Mouse (Mus musculus) ES-Bruce4 (cell line): Measurements from ENCODE around the gene Lrguk. TPM values are rescaled to one million over a fixed set of nuclear protein-coding genes. Genes with fewer than 3 reads are reported as not detected.

ENCODE experiments used
- H3K27ac ChIP-seq: 2 replicates; pipeline ENCODE4 v1.5.1; 2012; ENCODE audit warnings: low read length, inconsistent platforms; ENCODE audit not compliant: insufficient read depth
- H3K27me3 ChIP-seq: 2 replicates; pipeline ENCODE4 v1.6.1; 2012; ENCODE audit warnings: mild to moderate bottlenecking, low read length, inconsistent platforms; ENCODE audit not compliant: control insufficient read depth, poor library complexity, insufficient read depth, severe bottlenecking
- H3K36me3 ChIP-seq: 2 replicates; pipeline ENCODE4 v1.6.1; 2012; ENCODE audit warnings: inconsistent platforms, mild to moderate bottlenecking, low read length, moderate library complexity; ENCODE audit not compliant: control insufficient read depth, poor library complexity, insufficient read depth, severe bottlenecking
- H3K4me1 ChIP-seq: one replicate; pipeline ENCODE4 v1.8.1; 2011; ENCODE audit warnings: low read length; ENCODE audit not compliant: control insufficient read depth, insufficient read depth
- H3K4me3 ChIP-seq: 2 replicates; pipeline ENCODE4 v1.5.1; 2011; ENCODE audit warnings: low read depth, mild to moderate bottlenecking, low read length
- H3K9ac ChIP-seq: 2 replicates; pipeline ENCODE4 v1.6.1; 2012; ENCODE audit warnings: low read depth, mild to moderate bottlenecking, inconsistent platforms; ENCODE audit not compliant: poor library complexity, severe bottlenecking
- H3K9me3 ChIP-seq: replicated peaks from 2 replicates; pipeline ENCODE4 v1.6.1; 2012; ENCODE audit warnings: mild to moderate bottlenecking, low read length, inconsistent platforms; ENCODE audit not compliant: control insufficient read depth, poor library complexity, insufficient read depth, severe bottlenecking
- CTCF ChIP-seq: IDR thresholded peaks from one replicate; pipeline ENCODE4 v1.8.1; 2011; ENCODE audit warnings: low read depth, low read length
- EP300 ChIP-seq: IDR thresholded peaks from 2 replicates; pipeline ENCODE4 v1.6.1; 2011; ENCODE audit warnings: low read depth, low read length; ENCODE audit not compliant: insufficient read depth
- POLR2A ChIP-seq: IDR thresholded peaks from one replicate; pipeline ENCODE4 v1.8.1; 2011; ENCODE audit warnings: low read length; ENCODE audit not compliant: insufficient read depth
- polyA plus RNA-seq: library from polyadenylated mRNA; stranded (reverse); fragments of >200 nt; gene quantifications from 2 replicates; pipeline ENCODE4 v1.2.4, GENCODE M21; 2011; ENCODE audit warnings: low read depth; ENCODE audit not compliant: missing spikeins, insufficient read depth, insufficient read length

Gene Lrguk
- polyA plus RNA-seq, 1 experiment = 1.5 TPM

DNA sequence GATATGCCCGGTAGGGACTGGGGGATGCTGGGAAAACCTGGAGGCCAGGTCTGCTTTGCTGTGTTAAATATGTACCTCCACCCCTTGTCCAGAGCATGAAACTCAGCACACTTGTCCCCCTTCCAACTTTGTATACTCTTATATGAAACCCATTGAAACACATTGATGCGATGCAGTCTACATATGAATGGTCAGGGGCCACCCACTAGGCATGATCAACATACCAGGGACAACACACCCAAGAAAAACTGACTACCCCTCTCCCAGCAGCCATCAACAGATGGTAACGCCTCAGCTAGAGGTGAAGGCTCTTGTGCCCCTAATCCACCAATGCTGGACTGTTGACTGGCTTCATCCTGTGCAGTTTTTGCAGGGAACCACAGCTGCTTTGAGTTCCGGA is 150.7 kb downstream of the Lrguk start:
- TF ChIP-seq POLR2A = no peak
- TF ChIP-seq CTCF = no peak
- no peak for TF ChIP-seq EP300
- no peaks in the 10 kb centered on the region for H3K36me3 ChIP-seq
- H3K9me3 ChIP-seq = no peaks in the 10 kb centered on the region
- no peak overlapping the region for H3K9ac ChIP-seq
- H3K4me3 ChIP-seq = no peak overlapping the region
- H3K4me1 ChIP-seq = no peaks in the 10 kb centered on the region
- no peak overlapping the region for H3K27ac ChIP-seq
- no peaks in the 10 kb centered on the region; the same call in 1 of the 2 replicates for H3K27me3 ChIP-seq

DNA sequence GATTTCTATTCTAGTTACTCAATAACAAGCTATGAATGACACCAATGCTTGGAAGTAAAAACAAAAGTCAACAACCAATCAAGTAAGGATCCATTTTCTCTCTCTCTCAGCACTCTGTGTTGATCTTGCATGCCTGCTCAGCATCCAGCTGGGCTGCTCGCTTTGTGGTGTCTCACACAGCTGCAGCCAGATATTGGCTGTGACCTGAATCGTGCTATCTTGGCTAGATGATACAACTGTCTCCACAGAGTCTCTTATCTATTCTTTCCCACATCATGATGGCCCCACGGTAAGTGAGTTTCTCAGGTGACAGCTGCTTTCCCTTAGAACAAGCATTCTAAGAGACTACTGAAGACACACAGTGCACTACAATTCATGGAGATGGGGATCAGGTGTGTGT is 152.7 kb downstream of the Lrguk start:
- no peaks in the 10 kb centered on the region; the same call in 1 of the 2 replicates for H3K27me3 ChIP-seq
- peaks cover 3% of the 10 kb centered on the region for H3K4me1 ChIP-seq
- no peak overlapping the region for H3K9ac ChIP-seq
- TF ChIP-seq CTCF (no peak), POLR2A (no peak), EP300 (no peak)
- no peak overlapping the region for H3K27ac ChIP-seq
- H3K4me3 ChIP-seq = no peak overlapping the region
- no peaks in the 10 kb centered on the region; the same call in 1 of the 2 replicates for H3K9me3 ChIP-seq
- H3K36me3 ChIP-seq = no peaks in the 10 kb centered on the region

DNA sequence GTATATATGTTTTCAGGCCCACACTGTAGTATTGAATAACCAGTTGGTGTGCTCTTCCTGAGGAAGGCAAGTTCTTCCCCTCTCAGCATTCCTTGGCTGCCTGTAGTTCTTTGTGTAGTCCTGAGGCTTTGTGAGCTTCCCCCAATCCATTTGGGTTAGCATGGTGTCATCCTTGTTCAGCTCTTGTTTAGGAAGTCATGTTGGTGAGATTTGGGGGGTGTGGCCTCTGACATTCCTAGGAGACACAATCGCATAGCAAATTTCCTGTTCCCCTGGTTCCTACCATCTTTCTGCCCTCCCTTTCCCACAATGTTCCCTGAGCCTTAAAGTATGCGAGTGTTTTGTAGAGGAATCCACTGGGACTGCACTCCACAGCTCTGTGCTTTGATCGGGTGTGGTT is 154.1 kb downstream of the Lrguk start:
- H3K9ac ChIP-seq = no peak overlapping the region
- no peak overlapping the region for H3K4me3 ChIP-seq
- no peaks in the 10 kb centered on the region for H3K36me3 ChIP-seq
- H3K9me3 ChIP-seq = no peaks in the 10 kb centered on the region; the same call in 1 of the 2 replicates
- H3K27ac ChIP-seq = no peak overlapping the region
- no peaks in the 10 kb centered on the region; the same call in 1 of the 2 replicates for H3K27me3 ChIP-seq
- H3K4me1 ChIP-seq = peaks cover 3% of the 10 kb centered on the region
- TF ChIP-seq EP300 (no peak), CTCF (no peak), POLR2A (no peak)

Other genes with a start within 250 kb of the Lrguk start
- 18.7 and 20.6 TPM in 2 replicates for gene Slc35b4, start 147.7 kb downstream of the Lrguk start, polyA plus RNA-seq